Comparison of ENCODE assay signal across 10 mouse cellular contexts in genomic region chr8:126299333-126299732, GRCm38 (mm10). TPM values are rescaled to one million over a fixed set of nuclear protein-coding genes. Genes with fewer than 3 reads are reported as not detected.
DNase-seq lines count a peak whose midpoint lies in the region; ATAC-seq and TF ChIP-seq lines count a peak whose summit lies in the region.
"Had no signal": no experiment of that assay in that cellular context is flagged by ENCODE, and none has a peak within 500 bp of the region (broad histone marks: within the 10 kb centered on the region; RNA-seq: fewer than 3 reads in every experiment).

No protein-coding gene starts in this region.

- H3K9ac ChIP-seq in forebrain, embryonic 11.5 days (ENCODE audit: low read length): no peak overlapping the region
- peak overlapping the region; percentile 81; the same call in 1 of the 2 replicates for H3K9ac ChIP-seq in hindbrain, embryonic 13.5 days
- H3K9ac ChIP-seq in midbrain, embryonic 14.5 days (replicated peaks; ENCODE audit: low read length): no peak overlapping the region

- H3K36me3 ChIP-seq in forebrain, embryonic 10.5 days (replicated peaks): no peaks in the 10 kb centered on the region
- no peaks in the 10 kb centered on the region for H3K36me3 ChIP-seq in forebrain, embryonic 11.5 days (ENCODE audit: control insufficient read depth, insufficient read depth, low read length)
- no peaks in the 10 kb centered on the region for H3K36me3 ChIP-seq in E14TG2a.4 (ENCODE audit: insufficient read depth, low read length)
- H3K36me3 ChIP-seq in hindbrain, embryonic 13.5 days: no peaks in the 10 kb centered on the region
- H3K36me3 ChIP-seq in midbrain, embryonic 14.5 days (ENCODE audit: control insufficient read depth, insufficient read depth, low read length): no peaks in the 10 kb centered on the region
- H3K36me3 ChIP-seq: heart, embryonic 15.5 days had no signal

- peaks cover 41% of the 10 kb centered on the region for H3K27me3 ChIP-seq in forebrain, embryonic 10.5 days (ENCODE audit: poor library complexity, severe bottlenecking)
- H3K27me3 ChIP-seq in forebrain, embryonic 11.5 days (ENCODE audit: control insufficient read depth, insufficient read depth, low read length): peaks cover 8% of the 10 kb centered on the region
- peaks cover 41% of the 10 kb centered on the region for H3K27me3 ChIP-seq in E14TG2a.4 (ENCODE audit: insufficient read depth, low read length)
- H3K27me3 ChIP-seq in hindbrain, embryonic 13.5 days: peaks cover 32% of the 10 kb centered on the region
- H3K27me3 ChIP-seq in midbrain, embryonic 14.5 days (ENCODE audit: control insufficient read depth, insufficient read depth, low read length): peaks cover 12% of the 10 kb centered on the region; the same call in 1 of the 2 replicates

- DNase-seq in forebrain, embryonic 10.5 days (ENCODE audit: extremely low spot score, low spot score): no peak
- DNase-seq in forebrain, embryonic 11.5 days (ENCODE audit: low spot score): no peak
- DNase-seq in midbrain, embryonic 14.5 days: no peak
- no peak for DNase-seq in thymus, postnatal 4 days
- DNase-seq in adrenal gland, postnatal 36 days: no peak
- DNase-seq in urinary bladder, adult 2 months (ENCODE audit: low spot score): no peak

- H3K4me3 ChIP-seq in forebrain, embryonic 10.5 days: peak overlapping the region; percentile 66; the same call in 1 of the 2 replicates
- no peak overlapping the region for H3K4me3 ChIP-seq in forebrain, embryonic 11.5 days (ENCODE audit: low read depth, low read length)
- 0 out of 2 replicates have a peak overlapping the region, but pooled peaks have one; percentile 79 for H3K4me3 ChIP-seq in E14TG2a.4 (replicated peaks; ENCODE audit: low read length)
- peak overlapping the region; percentile 57 for H3K4me3 ChIP-seq in hindbrain, embryonic 13.5 days
- H3K4me3 ChIP-seq in midbrain, embryonic 14.5 days (replicated peaks; ENCODE audit: low read depth, low read length): peak overlapping the region; percentile 50

- peaks cover 15% of the 10 kb centered on the region for H3K4me1 ChIP-seq in forebrain, embryonic 10.5 days
- peaks cover 2% of the 10 kb centered on the region; the same call in 1 of the 2 replicates for H3K4me1 ChIP-seq in forebrain, embryonic 11.5 days (replicated peaks; ENCODE audit: control insufficient read depth, insufficient read depth, low read length)
- no peaks in the 10 kb centered on the region; the same call in 1 of the 2 replicates for H3K4me1 ChIP-seq in E14TG2a.4 (replicated peaks; ENCODE audit: low read depth, low read length)
- H3K4me1 ChIP-seq in hindbrain, embryonic 13.5 days (replicated peaks): peaks cover 10% of the 10 kb centered on the region
- no peaks in the 10 kb centered on the region for H3K4me1 ChIP-seq in midbrain, embryonic 14.5 days (ENCODE audit: control insufficient read depth, insufficient read depth, low read length)

- WGBS in forebrain, embryonic 10.5 days: 26% methylated on average over 7 of the region's 7 CpGs
- 22% methylated on average over 7 of the region's 7 CpGs for WGBS in forebrain, embryonic 11.5 days
- WGBS in hindbrain, embryonic 13.5 days: 23% methylated on average over 7 of the region's 7 CpGs
- WGBS in midbrain, embryonic 14.5 days: 20% methylated on average over 7 of the region's 7 CpGs

- H3K27ac ChIP-seq in forebrain, embryonic 10.5 days: no peak overlapping the region
- no peak overlapping the region for H3K27ac ChIP-seq in forebrain, embryonic 11.5 days (ENCODE audit: low read depth, low read length)
- H3K27ac ChIP-seq in hindbrain, embryonic 13.5 days: no peak overlapping the region
- no peak overlapping the region for H3K27ac ChIP-seq in midbrain, embryonic 14.5 days (replicated peaks; ENCODE audit: low read depth, low read length)
- H3K27ac ChIP-seq: heart, embryonic 15.5 days had no signal

- H3K4me2 ChIP-seq in forebrain, embryonic 11.5 days (ENCODE audit: low read depth, low read length, severe bottlenecking): no peak overlapping the region
- peak overlapping the region; percentile 98 for H3K4me2 ChIP-seq in hindbrain, embryonic 13.5 days
- peak overlapping the region; percentile 94 for H3K4me2 ChIP-seq in midbrain, embryonic 14.5 days (ENCODE audit: low read length)

- H3K9me3 ChIP-seq in forebrain, embryonic 10.5 days: no peaks in the 10 kb centered on the region
- no peaks in the 10 kb centered on the region for H3K9me3 ChIP-seq in forebrain, embryonic 11.5 days (ENCODE audit: control insufficient read depth, low read length)
- H3K9me3 ChIP-seq in E14TG2a.4 (ENCODE audit: low read length): no peaks in the 10 kb centered on the region
- H3K9me3 ChIP-seq in hindbrain, embryonic 13.5 days: no peaks in the 10 kb centered on the region
- no peaks in the 10 kb centered on the region for H3K9me3 ChIP-seq in midbrain, embryonic 14.5 days (ENCODE audit: control insufficient read depth, low read length)
- H3K9me3 ChIP-seq: heart, embryonic 15.5 days had no signal

- ATAC-seq in forebrain, embryonic 11.5 days (replicated peaks; ENCODE audit: low FRiP score): no peak
- ATAC-seq in hindbrain, embryonic 13.5 days (ENCODE audit: low FRiP score): no peak
- no peak for ATAC-seq in midbrain, embryonic 14.5 days (ENCODE audit: low FRiP score, low TSS enrichment)

- TF ChIP-seq CTCF in E14TG2a.4 (conservative IDR thresholded peaks at IDR 0.05; ENCODE audit: low read length): no peak

RNA-seq across cellular contexts. Expression of gene Slc35f3, which starts 1.0 kb away (rescaled TPM):
- polyA plus RNA-seq in forebrain, embryonic 10.5 days (2016; fragmentation: Nextera tagmentation; extraction: Ambion mirVana): 0.06 and 0.07 TPM in 2 replicates
- polyA plus RNA-seq in forebrain, embryonic 11.5 days (2014; fragmentation: Nextera tagmentation; extraction: Ambion mirVana): not detected in 2 replicates
- polyA plus RNA-seq in hindbrain, embryonic 13.5 days (2015; fragmentation: Nextera tagmentation; extraction: Ambion mirVana): 1.00 and 1.3 TPM in 2 replicates
- 1.1 TPM in 2 replicates for polyA plus RNA-seq in midbrain, embryonic 14.5 days (2014; fragmentation: Nextera tagmentation; extraction: Ambion mirVana)
- 1 to 10 TPM in 1 of 2 experiments, under 1 TPM in 1; 0.20 to 2.8 TPM for total RNA-seq in adrenal gland, postnatal 36 days (2021)
- 0.03 TPM in 1 of 2 replicates, not detected in the other for polyA plus RNA-seq in urinary bladder, adult 2 months (2012; rRNA removed)
- total RNA-seq: megakaryocyte progenitor cell, adult 5-6 weeks had no signal
- polyA plus RNA-seq: heart, embryonic 15.5 days had no signal
